Mouse (Mus musculus): ENCODE measurements around the gene Atf4. TPM values are rescaled to one million over a fixed set of nuclear protein-coding genes. Genes with fewer than 3 reads are reported as not detected.

The Atf4 gene
- 100 to 1,000 TPM; 119 to 131 TPM for total RNA-seq (2021)

- DNase-seq, result peak; percentile 97
These were observed at the start of gene Atf4 for GRCm38 (mm10) chr15:80254847-80255645. Gene Atf4, plus strand, starts transcription at chr15:80255184.

- DNase-seq, result no peak
These were observed 48.9 kb upstream of the Atf4 start for GRCm38 (mm10) chr15:80206057-80206565.

GRCm38 (mm10) chr15:80208446-80208845, 46.5 kb upstream of the Atf4 start:
- DNase-seq, result no peak

GRCm38 (mm10) chr15:80213688-80214087, 41.3 kb upstream of the Atf4 start:
- no peak for DNase-seq

- peak; percentile 61 for DNase-seq
These were observed 39.1 kb upstream of the Atf4 start for GRCm38 (mm10) chr15:80215716-80216479.

GRCm38 (mm10) chr15:80216480-80216820, 38.5 kb upstream of the Atf4 start:
- no peak for DNase-seq

GRCm38 (mm10) chr15:80217476-80217875, 37.5 kb upstream of the Atf4 start:
- DNase-seq, result no peak

GRCm38 (mm10) chr15:80219211-80219610, 35.8 kb upstream of the Atf4 start:
- DNase-seq, result peak; percentile 23

GRCm38 (mm10) chr15:80219705-80220657, 35.0 kb upstream of the Atf4 start:
- DNase-seq, result no peak

- DNase-seq, result no peak
These were observed 34.0 kb upstream of the Atf4 start for GRCm38 (mm10) chr15:80221031-80221430.

- no peak for DNase-seq
These were observed 31.2 kb upstream of the Atf4 start for GRCm38 (mm10) chr15:80223751-80224150.

- peak; percentile 89 for DNase-seq
These were observed 29.8 kb upstream of the Atf4 start for GRCm38 (mm10) chr15:80225208-80225607.

GRCm38 (mm10) chr15:80225796-80226195, 29.2 kb upstream of the Atf4 start:
- peak; percentile 76 for DNase-seq

GRCm38 (mm10) chr15:80228071-80228800, 26.7 kb upstream of the Atf4 start:
- no peak for DNase-seq

- no peak for DNase-seq
These were observed 22.7 kb upstream of the Atf4 start for GRCm38 (mm10) chr15:80232331-80232730.

GRCm38 (mm10) chr15:80233053-80233452, 21.9 kb upstream of the Atf4 start:
- DNase-seq, result no peak

- peak; percentile 98 for DNase-seq
These were observed 21.1 kb upstream of the Atf4 start, which contains the start of gene Mief1 for GRCm38 (mm10) chr15:80233733-80234509. Gene Mief1, plus strand, starts transcription at chr15:80234018.

GRCm38 (mm10) chr15:80235535-80235934, 19.4 kb upstream of the Atf4 start, which contains the start of gene AC140267.1:
Gene AC140267.1, plus strand, starts transcription at chr15:80235835.
- no peak for DNase-seq

GRCm38 (mm10) chr15:80248135-80248534, 6.8 kb upstream of the Atf4 start:
- no peak for DNase-seq

GRCm38 (mm10) chr15:80248596-80248995, 6.4 kb upstream of the Atf4 start:
- DNase-seq, result no peak

- no peak for DNase-seq
These were observed 5.3 kb upstream of the Atf4 start for GRCm38 (mm10) chr15:80249672-80250071.
